Mouse (Mus musculus): ENCODE data around the gene Nfkb2. TPM values are rescaled to one million over a fixed set of nuclear protein-coding genes. Genes with fewer than 3 reads are reported as not detected.

The Nfkb2 gene
- polyA plus RNA-seq, 1 experiment: 67.2 TPM

DNA sequence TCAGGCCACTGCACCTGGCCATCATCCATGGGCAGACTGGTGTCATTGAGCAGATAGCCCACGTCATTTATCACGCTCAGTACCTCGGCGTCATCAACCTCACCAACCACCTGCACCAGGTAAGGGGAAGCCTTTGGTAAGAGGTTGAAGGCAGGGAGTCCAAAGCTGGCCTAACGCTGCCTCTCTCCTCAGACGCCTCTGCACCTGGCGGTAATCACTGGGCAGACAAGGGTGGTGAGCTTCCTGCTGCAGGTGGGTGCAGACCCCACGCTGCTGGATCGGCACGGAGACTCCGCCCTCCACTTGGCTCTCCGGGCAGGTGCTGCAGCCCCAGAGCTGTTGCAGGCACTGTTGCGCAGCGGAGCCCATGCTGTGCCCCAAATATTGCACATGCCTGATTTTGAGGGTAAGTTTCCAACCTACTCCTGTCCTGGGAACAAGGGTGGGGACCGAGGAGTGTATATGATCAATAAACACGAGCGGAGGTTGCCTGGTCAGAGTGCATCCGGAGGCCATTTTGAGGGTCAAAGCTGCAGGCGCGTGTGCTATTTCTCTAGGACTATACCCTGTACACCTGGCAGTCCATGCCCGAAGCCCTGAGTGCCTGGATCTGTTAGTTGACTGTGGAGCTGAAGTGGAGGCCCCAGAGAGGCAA is 5.7 kb downstream of the Nfkb2 start:
- Histone ChIP-seq H3K79me2 (ENCODE audit: control insufficient read depth, insufficient read depth) (peaks cover 8% of the 10 kb centered on the region), H3ac (ENCODE audit: control insufficient read depth, insufficient read length) (no peak overlapping the region), H3K36me3 (ENCODE audit: control insufficient read depth, insufficient read depth) (peaks cover 15% of the 10 kb centered on the region), H3K27me3 (ENCODE audit: control insufficient read depth, insufficient read depth, insufficient read length) (no peaks in the 10 kb centered on the region), H3K4me2 (ENCODE audit: low read depth) (no peak overlapping the region), H3K4me3 (no peak overlapping the region)
- TF ChIP-seq CEBPB (IDR thresholded peaks at IDR 0.05; ENCODE audit: insufficient read depth, poor library complexity, severe bottlenecking): no peak
- no peak for TF ChIP-seq SRF (IDR thresholded peaks at IDR 0.05; ENCODE audit: control insufficient read depth, insufficient read length, low read depth)
- TF ChIP-seq MAX (IDR thresholded peaks at IDR 0.05; ENCODE audit: low read depth): no peak
- TF ChIP-seq POLR2A (IDR thresholded peaks at IDR 0.05; ENCODE audit: insufficient read length, low read depth): no peak
- no peak for TF ChIP-seq TCF3 (IDR thresholded peaks at IDR 0.05; ENCODE audit: insufficient read length, low read depth)
- TF ChIP-seq TCF12 (IDR thresholded peaks at IDR 0.05; ENCODE audit: insufficient read depth, poor library complexity, severe bottlenecking): no peak
- no peak for TF ChIP-seq POLR2AphosphoS2 (IDR thresholded peaks at IDR 0.05; ENCODE audit: insufficient read length, low read depth)
- TF ChIP-seq USF1 (IDR thresholded peaks at IDR 0.05; ENCODE audit: low read depth): no peak
- no peak for TF ChIP-seq REST (IDR thresholded peaks at IDR 0.05; ENCODE audit: insufficient read depth, insufficient read length)
- no peak for TF ChIP-seq MYOD1 (IDR thresholded peaks at IDR 0.05; ENCODE audit: control insufficient read depth in 1 of 3, insufficient read length in 2 of 3, low read depth in 2 of 3)
- no peak for TF ChIP-seq MYOG (IDR thresholded peaks at IDR 0.05; ENCODE audit: control insufficient read depth in 1 of 3, insufficient read depth in 1 of 3, insufficient read length in 2 of 3, low read depth in 2 of 3)
- no peak for TF ChIP-seq E2F4 (IDR thresholded peaks at IDR 0.05; ENCODE audit: insufficient read depth)

DNA sequence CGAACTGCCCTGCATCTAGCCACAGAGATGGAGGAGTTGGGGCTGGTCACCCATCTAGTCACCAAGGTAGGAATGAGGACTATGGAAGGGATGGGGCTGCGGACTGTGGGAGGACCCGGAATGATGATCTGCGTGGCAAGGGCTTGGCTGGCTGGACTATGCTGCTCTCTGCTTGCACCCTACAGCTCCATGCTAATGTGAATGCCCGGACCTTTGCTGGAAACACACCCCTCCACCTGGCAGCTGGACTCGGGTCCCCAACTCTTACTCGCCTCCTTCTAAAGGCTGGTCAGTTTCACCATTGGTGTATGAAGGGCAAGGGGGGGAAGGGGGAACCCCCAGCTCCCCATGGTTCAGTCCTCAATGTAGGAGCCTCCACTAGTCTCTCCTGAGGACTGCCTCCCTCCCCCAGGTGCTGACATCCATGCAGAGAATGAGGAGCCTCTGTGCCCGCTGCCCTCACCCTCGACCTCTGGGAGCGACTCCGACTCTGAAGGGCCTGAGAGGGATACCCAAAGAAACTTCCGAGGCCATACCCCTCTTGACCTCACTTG is 6.3 kb downstream of the Nfkb2 start:
- no peak overlapping the region for H3K4me3 ChIP-seq
- H3K27me3 ChIP-seq (ENCODE audit: control insufficient read depth, insufficient read depth, insufficient read length): no peaks in the 10 kb centered on the region
- no peak overlapping the region for H3ac ChIP-seq (ENCODE audit: control insufficient read depth, insufficient read length)
- H3K79me2 ChIP-seq (ENCODE audit: control insufficient read depth, insufficient read depth): peaks cover 8% of the 10 kb centered on the region
- peaks cover 15% of the 10 kb centered on the region for H3K36me3 ChIP-seq (ENCODE audit: control insufficient read depth, insufficient read depth)
- no peak overlapping the region for H3K4me2 ChIP-seq (ENCODE audit: low read depth)
- TF ChIP-seq SRF (IDR thresholded peaks at IDR 0.05; ENCODE audit: control insufficient read depth, insufficient read length, low read depth) (no peak), USF1 (IDR thresholded peaks at IDR 0.05; ENCODE audit: low read depth) (no peak), TCF12 (IDR thresholded peaks at IDR 0.05; ENCODE audit: insufficient read depth, poor library complexity, severe bottlenecking) (no peak), MAX (IDR thresholded peaks at IDR 0.05; ENCODE audit: low read depth) (no peak), REST (IDR thresholded peaks at IDR 0.05; ENCODE audit: insufficient read depth, insufficient read length) (no peak), CEBPB (IDR thresholded peaks at IDR 0.05; ENCODE audit: insufficient read depth, poor library complexity, severe bottlenecking) (no peak), TCF3 (IDR thresholded peaks at IDR 0.05; ENCODE audit: insufficient read length, low read depth) (no peak), E2F4 (IDR thresholded peaks at IDR 0.05; ENCODE audit: insufficient read depth) (no peak), MYOG (IDR thresholded peaks at IDR 0.05; ENCODE audit: control insufficient read depth in 1 of 3, insufficient read depth in 1 of 3, insufficient read length in 2 of 3, low read depth in 2 of 3) (no peak), MYOD1 (IDR thresholded peaks at IDR 0.05; ENCODE audit: control insufficient read depth in 1 of 3, insufficient read length in 2 of 3, low read depth in 2 of 3) (no peak), POLR2AphosphoS2 (IDR thresholded peaks at IDR 0.05; ENCODE audit: insufficient read length, low read depth) (no peak), POLR2A (IDR thresholded peaks at IDR 0.05; ENCODE audit: insufficient read length, low read depth) (no peak)

DNA sequence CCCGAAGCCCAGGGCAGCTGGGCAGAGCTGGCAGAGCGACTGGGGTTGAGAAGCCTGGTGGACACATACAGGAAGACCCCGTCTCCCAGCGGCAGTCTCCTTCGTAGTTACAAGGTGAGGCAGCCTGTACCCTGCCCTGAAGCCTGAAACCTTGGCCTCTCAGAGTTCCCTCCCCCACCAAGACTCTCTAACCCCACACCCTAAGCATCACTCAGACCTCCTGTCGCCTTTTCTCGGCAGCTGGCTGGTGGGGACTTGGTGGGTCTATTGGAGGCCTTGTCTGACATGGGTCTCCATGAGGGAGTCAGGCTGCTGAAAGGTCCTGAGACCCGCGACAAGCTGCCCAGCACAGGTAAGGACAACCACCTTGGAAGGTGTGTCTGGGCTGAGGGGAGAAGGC is 7.2 kb downstream of the Nfkb2 start:
- TF ChIP-seq POLR2AphosphoS2 (IDR thresholded peaks at IDR 0.05; ENCODE audit: insufficient read length, low read depth) (no peak), TCF12 (IDR thresholded peaks at IDR 0.05; ENCODE audit: insufficient read depth, poor library complexity, severe bottlenecking) (no peak), MAX (IDR thresholded peaks at IDR 0.05; ENCODE audit: low read depth) (no peak), USF1 (IDR thresholded peaks at IDR 0.05; ENCODE audit: low read depth) (no peak), SRF (IDR thresholded peaks at IDR 0.05; ENCODE audit: control insufficient read depth, insufficient read length, low read depth) (no peak), MYOG (IDR thresholded peaks at IDR 0.05; ENCODE audit: control insufficient read depth in 1 of 3, insufficient read depth in 1 of 3, insufficient read length in 2 of 3, low read depth in 2 of 3) (no peak), MYOD1 (IDR thresholded peaks at IDR 0.05; ENCODE audit: control insufficient read depth in 1 of 3, insufficient read length in 2 of 3, low read depth in 2 of 3) (no peak)
- Histone ChIP-seq H3ac (ENCODE audit: control insufficient read depth, insufficient read length) (no peak overlapping the region), H3K36me3 (ENCODE audit: control insufficient read depth, insufficient read depth) (peaks cover 15% of the 10 kb centered on the region), H3K79me2 (ENCODE audit: control insufficient read depth, insufficient read depth) (peaks cover 3% of the 10 kb centered on the region), H3K4me3 (no peak overlapping the region), H3K4me2 (ENCODE audit: low read depth) (no peak overlapping the region), H3K27me3 (ENCODE audit: control insufficient read depth, insufficient read depth, insufficient read length) (no peaks in the 10 kb centered on the region)

DNA sequence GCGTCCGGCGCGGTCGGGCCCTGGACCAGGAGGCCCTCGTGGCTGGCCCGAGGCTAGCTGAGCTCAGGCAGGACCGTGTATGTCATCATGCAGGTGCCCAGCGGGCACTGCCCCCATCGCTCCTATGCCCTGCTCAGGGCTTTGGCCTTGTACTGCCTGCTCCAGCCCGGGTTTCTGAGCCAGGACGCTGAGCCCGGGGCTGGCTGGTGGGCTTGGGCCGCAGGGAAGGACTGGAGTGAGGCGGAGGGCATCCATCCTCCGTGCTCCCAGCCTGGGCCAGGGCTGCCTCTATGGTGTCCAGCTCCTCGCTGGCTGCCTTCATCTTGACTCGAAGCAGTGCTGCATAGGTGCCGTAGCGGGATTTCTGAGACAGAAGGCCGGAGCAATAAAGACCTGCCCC is 8.4 kb downstream of the Nfkb2 start:
- no peak for TF ChIP-seq MAX (IDR thresholded peaks at IDR 0.05; ENCODE audit: low read depth)
- no peak for TF ChIP-seq POLR2AphosphoS2 (IDR thresholded peaks at IDR 0.05; ENCODE audit: insufficient read length, low read depth)
- TF ChIP-seq E2F4 (IDR thresholded peaks at IDR 0.05; ENCODE audit: insufficient read depth): no peak
- no peak for TF ChIP-seq USF1 (IDR thresholded peaks at IDR 0.05; ENCODE audit: low read depth)
- no peak for TF ChIP-seq REST (IDR thresholded peaks at IDR 0.05; ENCODE audit: insufficient read depth, insufficient read length)
- no peak for TF ChIP-seq TCF3 (IDR thresholded peaks at IDR 0.05; ENCODE audit: insufficient read length, low read depth)
- TF ChIP-seq CEBPB (IDR thresholded peaks at IDR 0.05; ENCODE audit: insufficient read depth, poor library complexity, severe bottlenecking): no peak
- no peak for TF ChIP-seq TCF12 (IDR thresholded peaks at IDR 0.05; ENCODE audit: insufficient read depth, poor library complexity, severe bottlenecking)
- no peak for TF ChIP-seq MYOG (IDR thresholded peaks at IDR 0.05; ENCODE audit: control insufficient read depth in 1 of 3, insufficient read depth in 1 of 3, insufficient read length in 2 of 3, low read depth in 2 of 3)
- no peak for TF ChIP-seq POLR2A (IDR thresholded peaks at IDR 0.05; ENCODE audit: insufficient read length, low read depth)
- TF ChIP-seq MYOD1 (IDR thresholded peaks at IDR 0.05; ENCODE audit: control insufficient read depth in 1 of 3, insufficient read length in 2 of 3, low read depth in 2 of 3): no peak
- TF ChIP-seq SRF (IDR thresholded peaks at IDR 0.05; ENCODE audit: control insufficient read depth, insufficient read length, low read depth): no peak
- H3K4me3 ChIP-seq: no peak overlapping the region
- H3K36me3 ChIP-seq (ENCODE audit: control insufficient read depth, insufficient read depth): peaks cover 9% of the 10 kb centered on the region
- H3K27me3 ChIP-seq (ENCODE audit: control insufficient read depth, insufficient read depth, insufficient read length): peaks cover 10% of the 10 kb centered on the region
- no peak overlapping the region for H3ac ChIP-seq (ENCODE audit: control insufficient read depth, insufficient read length)
- H3K79me2 ChIP-seq (ENCODE audit: control insufficient read depth, insufficient read depth): no peaks in the 10 kb centered on the region
- H3K4me2 ChIP-seq (ENCODE audit: low read depth): no peak overlapping the region
